Mouse (Mus musculus): ENCODE data around the gene Tram2. TPM values are rescaled to one million over a fixed set of nuclear protein-coding genes. Genes with fewer than 3 reads are reported as not detected.

Tram2 gene
- polyA plus RNA-seq, 1 experiment = 0.30 TPM

- TF ChIP-seq GATA1 (IDR thresholded peaks at IDR 0.05; ENCODE audit: low read length) = no peak
Measured at GRCm38 (mm10) chr1:21040610-21041326, 38.3 kb downstream of the Tram2 start.

GRCm38 (mm10) chr1:21040173-21040572 lies 38.9 kb downstream of the Tram2 start:
- TF ChIP-seq GATA1 (IDR thresholded peaks at IDR 0.05; ENCODE audit: low read length) = no peak

- no peak for TF ChIP-seq GATA1 (IDR thresholded peaks at IDR 0.05; ENCODE audit: low read length)
Measured at GRCm38 (mm10) chr1:21039564-21039963, 39.5 kb downstream of the Tram2 start.

- TF ChIP-seq GATA1 (IDR thresholded peaks at IDR 0.05; ENCODE audit: low read length) = no peak
Measured at GRCm38 (mm10) chr1:21037881-21038601, 41.0 kb downstream of the Tram2 start.

- TF ChIP-seq GATA1 (IDR thresholded peaks at IDR 0.05; ENCODE audit: low read length) = no peak
Measured at GRCm38 (mm10) chr1:21035878-21036277, 43.2 kb downstream of the Tram2 start.

GRCm38 (mm10) chr1:21033792-21034119 lies 45.3 kb downstream of the Tram2 start:
- TF ChIP-seq GATA1 (IDR thresholded peaks at IDR 0.05; ENCODE audit: low read length) = no peak

- no peak for TF ChIP-seq GATA1 (IDR thresholded peaks at IDR 0.05; ENCODE audit: low read length)
Measured at GRCm38 (mm10) chr1:21033065-21033791, 45.8 kb downstream of the Tram2 start.

- no peak for TF ChIP-seq GATA1 (IDR thresholded peaks at IDR 0.05; ENCODE audit: low read length)
Measured at GRCm38 (mm10) chr1:21031650-21032049, 47.4 kb downstream of the Tram2 start.

GRCm38 (mm10) chr1:21029000-21029399 lies 50.0 kb downstream of the Tram2 start:
- no peak for TF ChIP-seq GATA1 (IDR thresholded peaks at IDR 0.05; ENCODE audit: low read length)

GRCm38 (mm10) chr1:21026534-21026933 lies 52.5 kb downstream of the Tram2 start:
- TF ChIP-seq GATA1 (IDR thresholded peaks at IDR 0.05; ENCODE audit: low read length) = no peak

GRCm38 (mm10) chr1:21025203-21025602 lies 53.8 kb downstream of the Tram2 start:
- TF ChIP-seq GATA1 (IDR thresholded peaks at IDR 0.05; ENCODE audit: low read length) = no peak

GRCm38 (mm10) chr1:21023101-21023500 lies 55.9 kb downstream of the Tram2 start:
- no peak for TF ChIP-seq GATA1 (IDR thresholded peaks at IDR 0.05; ENCODE audit: low read length)

GRCm38 (mm10) chr1:21014463-21014862 lies 64.6 kb downstream of the Tram2 start:
- TF ChIP-seq GATA1 (IDR thresholded peaks at IDR 0.05; ENCODE audit: low read length) = no peak

- no peak for TF ChIP-seq GATA1 (IDR thresholded peaks at IDR 0.05; ENCODE audit: low read length)
Measured at GRCm38 (mm10) chr1:21010282-21010800, 68.7 kb downstream of the Tram2 start.

GRCm38 (mm10) chr1:21008891-21009290 lies 70.1 kb downstream of the Tram2 start:
- no peak for TF ChIP-seq GATA1 (IDR thresholded peaks at IDR 0.05; ENCODE audit: low read length)

Data from G1E-ER4 (cell line).